Mouse (Mus musculus): ENCODE data around the gene Thoc3.
A peak's percentile ranks its signal among the peaks of the same experiment; 100 is the strongest.

The Thoc3 gene

GRCm38 (mm10) chr13:54443693-54444092 is 25.0 kb downstream of the Thoc3 start:
- peak; percentile 14 for DNase-seq (ENCODE audit: low read depth, low spot score)

- DNase-seq (ENCODE audit: low read depth, low spot score): no peak
Measured at GRCm38 (mm10) chr13:54439912-54440311, 28.7 kb downstream of the Thoc3 start.

- DNase-seq (ENCODE audit: low read depth, low spot score): no peak
Measured at GRCm38 (mm10) chr13:54438814-54439213, 29.8 kb downstream of the Thoc3 start.

GRCm38 (mm10) chr13:54437083-54437482 is 31.6 kb downstream of the Thoc3 start:
- no peak for DNase-seq (ENCODE audit: low read depth, low spot score)

GRCm38 (mm10) chr13:54436666-54437065 is 32.0 kb downstream of the Thoc3 start:
- DNase-seq (ENCODE audit: low read depth, low spot score): no peak

GRCm38 (mm10) chr13:54431161-54431560 is 37.5 kb downstream of the Thoc3 start:
- DNase-seq (ENCODE audit: low read depth, low spot score): no peak

- no peak for DNase-seq (ENCODE audit: low read depth, low spot score)
Measured at GRCm38 (mm10) chr13:54430051-54430450, 38.6 kb downstream of the Thoc3 start.

- no peak for DNase-seq (ENCODE audit: low read depth, low spot score)
Measured at GRCm38 (mm10) chr13:54428771-54429170, 39.9 kb downstream of the Thoc3 start.

GRCm38 (mm10) chr13:54426781-54427655 is 41.6 kb downstream of the Thoc3 start:
- no peak for DNase-seq (ENCODE audit: low read depth, low spot score)

GRCm38 (mm10) chr13:54425269-54425668 is 43.4 kb downstream of the Thoc3 start:
- no peak for DNase-seq (ENCODE audit: low read depth, low spot score)

- no peak for DNase-seq (ENCODE audit: low read depth, low spot score)
Measured at GRCm38 (mm10) chr13:54420226-54420625, 48.4 kb downstream of the Thoc3 start.

GRCm38 (mm10) chr13:54418781-54419327 is 49.8 kb downstream of the Thoc3 start:
- DNase-seq (ENCODE audit: low read depth, low spot score): no peak

GRCm38 (mm10) chr13:54415059-54415458 is 53.6 kb downstream of the Thoc3 start:
- no peak for DNase-seq (ENCODE audit: low read depth, low spot score)

- no peak for DNase-seq (ENCODE audit: low read depth, low spot score)
Measured at GRCm38 (mm10) chr13:54412721-54413120, 55.9 kb downstream of the Thoc3 start.

GRCm38 (mm10) chr13:54412236-54412635 is 56.4 kb downstream of the Thoc3 start:
- no peak for DNase-seq (ENCODE audit: low read depth, low spot score)

GRCm38 (mm10) chr13:54411656-54412055 is 57.0 kb downstream of the Thoc3 start:
- DNase-seq (ENCODE audit: low read depth, low spot score): no peak
